Mouse (Mus musculus): ENCODE measurements around the gene Notch2.

DNA sequence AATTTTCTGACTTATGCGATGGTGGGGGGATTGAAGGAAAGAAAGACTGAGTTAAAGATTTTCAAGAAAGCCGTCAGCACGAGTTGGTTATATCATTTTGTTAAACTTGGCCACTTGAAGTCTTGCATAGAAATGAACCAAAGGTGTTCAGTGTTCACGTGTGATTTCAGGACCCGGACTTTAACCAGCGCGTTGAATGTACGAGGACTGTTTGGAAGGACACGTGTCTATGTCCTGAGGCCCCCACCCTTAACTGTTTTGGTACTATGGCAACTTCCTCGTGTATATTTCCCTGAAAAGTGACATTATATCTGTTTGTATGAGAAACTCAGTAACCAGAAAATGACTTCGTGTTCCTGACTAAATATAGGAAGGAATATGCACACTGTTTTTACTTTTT, 136.6 kb downstream of the Notch2 start:
- no peak for TF ChIP-seq CTCF (IDR thresholded peaks at IDR 0.05; ENCODE audit: extremely low read depth, insufficient read depth, low read length)
- no peak for TF ChIP-seq POLR2A (IDR thresholded peaks at IDR 0.05; ENCODE audit: extremely low read depth, insufficient read depth, low read length)

Measured in cortical plate, adult 2 months (tissue).